Mouse (Mus musculus): ENCODE results near the gene Magi2.

DNA sequence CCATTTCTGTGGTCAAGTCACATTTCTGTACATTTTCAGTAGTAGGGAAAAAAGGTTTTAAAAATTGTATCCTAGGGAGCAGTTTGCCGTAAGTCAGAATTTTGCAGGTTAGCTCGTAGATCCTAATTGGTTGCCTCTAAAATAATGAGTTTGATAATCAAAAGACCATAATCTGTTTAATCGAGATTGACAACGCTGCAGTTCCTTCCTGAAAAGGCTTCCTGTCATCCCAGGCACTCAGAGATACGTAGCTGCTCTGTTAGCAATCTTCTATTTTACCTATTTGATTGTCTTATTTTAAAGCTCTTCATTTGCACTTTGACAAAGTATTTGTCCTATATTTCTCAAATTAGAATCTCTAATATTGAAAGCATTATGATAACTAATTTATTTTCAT is 1476.5 kb downstream of the Magi2 start:
- TF ChIP-seq POLR2A (IDR thresholded peaks at IDR 0.05; ENCODE audit: insufficient read length, low read depth) (no peak), USF1 (IDR thresholded peaks at IDR 0.05; ENCODE audit: low read depth) (no peak), MYOG (IDR thresholded peaks at IDR 0.05; ENCODE audit: control insufficient read depth in 1 of 3, insufficient read depth in 1 of 3, insufficient read length in 2 of 3, low read depth in 2 of 3) (no peak), E2F4 (IDR thresholded peaks at IDR 0.05; ENCODE audit: insufficient read depth) (no peak)

Data from myocyte (in vitro differentiated cells).